ENCODE assay signal across 9 mouse cellular contexts in the genomic region with DNA sequence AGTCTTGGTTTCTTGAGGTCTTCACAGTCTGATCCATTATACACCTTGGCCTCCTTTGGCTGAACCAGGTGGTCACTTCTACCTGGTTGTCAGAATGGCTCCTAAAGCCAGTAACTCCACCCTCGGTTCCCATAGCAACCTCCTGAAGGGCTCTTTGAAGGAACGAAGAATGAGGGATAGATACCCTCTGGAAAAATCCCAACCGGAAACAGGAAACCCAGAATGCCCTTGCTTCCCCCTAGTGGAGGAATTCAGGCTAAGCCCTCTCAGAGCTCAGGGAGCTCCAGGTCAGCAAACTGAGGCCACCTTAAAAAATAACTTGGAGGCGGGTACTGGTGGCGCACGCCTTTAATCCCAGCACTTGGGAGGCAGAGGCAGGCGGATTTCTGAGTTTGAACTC. TPM values are rescaled to one million over a fixed set of nuclear protein-coding genes. Genes with fewer than 3 reads are reported as not detected.
DNase-seq lines count a peak whose midpoint lies in the region; ATAC-seq and TF ChIP-seq lines count a peak whose summit lies in the region.
"Had no signal": no experiment of that assay in that cellular context is flagged by ENCODE, and none has a peak within 500 bp of the region (broad histone marks: within the 10 kb centered on the region; RNA-seq: fewer than 3 reads in every experiment).

No protein-coding gene starts in this region.

- H3K9me3 ChIP-seq in heart, embryonic 16.5 days (replicated peaks; ENCODE audit: control insufficient read depth, low read length): no peaks in the 10 kb centered on the region
- H3K9me3 ChIP-seq: midbrain, embryonic 12.5 days had no signal

- WGBS in heart, embryonic 16.5 days: 31% methylated on average over 7 of the region's 7 CpGs

- peak overlapping the region; percentile 51 for H3K27ac ChIP-seq in heart, embryonic 16.5 days (ENCODE audit: low read length)
- H3K27ac ChIP-seq: midbrain, embryonic 12.5 days had no signal

- no peak overlapping the region for H3K9ac ChIP-seq in heart, embryonic 16.5 days (ENCODE audit: low read length)
- H3K9ac ChIP-seq: midbrain, embryonic 12.5 days had no signal

- peak; percentile 31; the same call in 1 of the 2 replicates for TF ChIP-seq CTCF in brain, embryonic 14.5 days (IDR thresholded peaks at IDR 0.05; ENCODE audit: borderline replicate concordance, extremely low read depth, insufficient read depth, insufficient read length)

- intact Hi-C loops in heart, postnatal 36 days (cut with DNase I): no loop called here

- H3K4me2 ChIP-seq in heart, embryonic 16.5 days (ENCODE audit: low read depth, low read length): no peak overlapping the region
- H3K4me2 ChIP-seq: midbrain, embryonic 12.5 days had no signal

- peaks cover 20% of the 10 kb centered on the region for H3K36me3 ChIP-seq in heart, embryonic 16.5 days (ENCODE audit: control insufficient read depth, insufficient read depth)

- ATAC-seq in heart, embryonic 16.5 days (replicated peaks; ENCODE audit: extremely low read depth, insufficient read depth, low FRiP score): no peak; the same call in 1 of the 2 replicates

- TF ChIP-seq POLR2A in brain, embryonic 14.5 days (IDR thresholded peaks at IDR 0.05; ENCODE audit: borderline replicate concordance, extremely low read depth, insufficient read depth, insufficient read length, poor library complexity, severe bottlenecking): no peak

- no peak overlapping the region for H3K4me3 ChIP-seq in heart, embryonic 16.5 days (ENCODE audit: low read length)
- H3K4me3 ChIP-seq: midbrain, embryonic 12.5 days had no signal

- peaks cover 11% of the 10 kb centered on the region for H3K4me1 ChIP-seq in heart, embryonic 16.5 days (ENCODE audit: control insufficient read depth, insufficient read depth, low read length)

- DNase-seq in heart, postnatal 36 days: no peak
- peak; percentile 37 for DNase-seq in brain, embryonic 14.5 days (ENCODE audit: low read depth)
- peak; percentile 59 to 61 for DNase-seq in kidney, adult 8-10 months
- DNase-seq in lung, postnatal 36 days: peak; percentile 86
- DNase-seq in testis, postnatal 10 days (ENCODE audit: low spot score): no peak
- DNase-seq in cerebellum, postnatal 4 days (ENCODE audit: low spot score in 2 of 2): no peak
- no peak for DNase-seq in spleen, postnatal 36 days (ENCODE audit: low spot score in 2 of 2)

- H3K27me3 ChIP-seq in heart, embryonic 16.5 days (ENCODE audit: control insufficient read depth, insufficient read depth, low read length): no peaks in the 10 kb centered on the region
- H3K27me3 ChIP-seq: midbrain, embryonic 12.5 days had no signal

RNA-seq across cellular contexts. Expression of a gene that starts 26.3 kb away (rescaled TPM):
- polyA plus RNA-seq in heart, embryonic 16.5 days (2015; fragmentation: Nextera tagmentation; extraction: Ambion mirVana): 32.1 and 36.4 TPM in 2 replicates
- total RNA-seq in heart, postnatal 36 days (2021): 10 to 100 TPM; 55.6 to 64.8 TPM
- 15.5 and 18.8 TPM in 2 replicates for polyA plus RNA-seq in brain, embryonic 14.5 days (2012; rRNA removed)

RNA-seq across cellular contexts. Expression of a gene that starts 42.8 kb away (rescaled TPM):
- polyA plus RNA-seq in heart, embryonic 16.5 days (2015; fragmentation: Nextera tagmentation; extraction: Ambion mirVana): 7.7 and 8.5 TPM in 2 replicates
- 1 to 10 TPM; 2.0 to 3.6 TPM for total RNA-seq in heart, postnatal 36 days (2021)
- polyA plus RNA-seq in brain, embryonic 14.5 days (2012; rRNA removed): 34.0 and 34.8 TPM in 2 replicates

Comparison
In these comparisons a context has a peak if more than half of its experiments do, and no peak if none do; other contexts are left out.
1. DNase-seq: peak in brain, embryonic 14.5 days (single experiment), kidney, adult 8-10 months (2 of 2) and lung, postnatal 36 days (single experiment); none in heart, postnatal 36 days (0 of 2), testis, postnatal 10 days (single experiment), cerebellum, postnatal 4 days (0 of 2) and spleen, postnatal 36 days (0 of 2).